Mouse (Mus musculus) embryonic facial prominence, embryonic 12.5 days (tissue): ENCODE data around the gene Elavl3. TPM values are rescaled to one million over a fixed set of nuclear protein-coding genes. Genes with fewer than 3 reads are reported as not detected.
A peak's percentile ranks its signal among the peaks of the same experiment; 100 is the strongest.

Experiments used
- ATAC-seq: fragments of 200-750 bp; cut with Nextera tagmentation; 2 replicates; pipeline ENCODE4 v1.8.0; 2017; ENCODE audit not compliant: insufficient number of reproducible peaks, insufficient read depth, low FRiP score, low TSS enrichment
- H3K27ac ChIP-seq: fragments of 300-500 bp; sonication (generic); 2 replicates; pipeline ENCODE4 v1.5.1; 2016; ENCODE audit warnings: mild to moderate bottlenecking
- H3K27me3 ChIP-seq: fragments of 300-500 bp; sonication (generic); 2 replicates; pipeline ENCODE4 v1.6.1; 2016; ENCODE audit warnings: mild to moderate bottlenecking, moderate library complexity
- H3K36me3 ChIP-seq: fragments of 300-500 bp; sonication (generic); 2 replicates; pipeline ENCODE4 v1.6.1; 2016; ENCODE audit warnings: mild to moderate bottlenecking
- H3K4me1 ChIP-seq: fragments of 300-500 bp; sonication (generic); 2 replicates; pipeline ENCODE4 v1.6.1; 2016
- H3K4me2 ChIP-seq: fragments of 300-500 bp; sonication (generic); replicated peaks from 2 replicates; pipeline ENCODE4 v1.6.1; 2016; ENCODE audit warnings: mild to moderate bottlenecking, moderate library complexity
- H3K4me3 ChIP-seq: fragments of 300-500 bp; sonication (generic); 2 replicates; pipeline ENCODE4 v1.5.1; 2016; ENCODE audit warnings: mild to moderate bottlenecking
- H3K9ac ChIP-seq: fragments of 300-500 bp; sonication (generic); 2 replicates; pipeline ENCODE4 v1.6.1; 2016; ENCODE audit warnings: mild to moderate bottlenecking, moderate library complexity
- H3K9me3 ChIP-seq: fragments of 300-500 bp; sonication (generic); 2 replicates; pipeline ENCODE4 v1.6.1; 2016; ENCODE audit warnings: mild to moderate bottlenecking, moderate library complexity
- WGBS: fragments of 180-500 bp; shearing (Covaris S2); methylation state at CpG from one replicate; pipeline ENCODE4 v1.1.7; 2016; 5-methylcytosine and 5-hydroxymethylcytosine counted together
- polyA plus RNA-seq: library from polyadenylated mRNA; unstranded; fragments of >200 nt; fragmentation: Nextera tagmentation; extraction: Ambion mirVana; gene quantifications from 2 replicates; pipeline ENCODE4 v1.2.1, GENCODE M21; 2016

Gene Elavl3
- polyA plus RNA-seq, 1 experiment from 2014 or later = 6.4 TPM

- no peak for ATAC-seq
- Histone ChIP-seq H3K36me3 (no peaks in the 10 kb centered on the region), H3K27me3 (no peaks in the 10 kb centered on the region), H3K4me3 (no peak overlapping the region), H3K9ac (no peak overlapping the region), H3K9me3 (no peaks in the 10 kb centered on the region), H3K4me1 (peaks cover 7% of the 10 kb centered on the region; the same call in 1 of the 2 replicates), H3K4me2 (no peak overlapping the region), H3K27ac (no peak overlapping the region)
- WGBS = 77% methylated on average over 10 of the region's 10 CpGs
Measured at GRCm38 (mm10) chr9:22037826-22038225, 14.0 kb downstream of the Elavl3 start.

- Histone ChIP-seq H3K4me2 (no peak overlapping the region), H3K4me1 (peaks cover 7% of the 10 kb centered on the region; the same call in 1 of the 2 replicates), H3K36me3 (no peaks in the 10 kb centered on the region), H3K27me3 (no peaks in the 10 kb centered on the region), H3K9me3 (no peaks in the 10 kb centered on the region), H3K4me3 (no peak overlapping the region), H3K27ac (no peak overlapping the region), H3K9ac (no peak overlapping the region)
- ATAC-seq = no peak
- 54% methylated on average over 6 of the region's 6 CpGs for WGBS
Measured at GRCm38 (mm10) chr9:22035300-22036044, 16.4 kb downstream of the Elavl3 start.

GRCm38 (mm10) chr9:22030386-22030785, 21.4 kb downstream of the Elavl3 start:
- no peaks in the 10 kb centered on the region for H3K9me3 ChIP-seq
- peaks cover 1% of the 10 kb centered on the region; the same call in 1 of the 2 replicates for H3K4me1 ChIP-seq
- no peak overlapping the region for H3K27ac ChIP-seq
- no peaks in the 10 kb centered on the region for H3K27me3 ChIP-seq
- no peak overlapping the region for H3K9ac ChIP-seq
- no peaks in the 10 kb centered on the region for H3K36me3 ChIP-seq
- ATAC-seq = no peak
- no peak overlapping the region for H3K4me3 ChIP-seq
- 93% methylated on average over 9 of the region's 9 CpGs for WGBS
- no peak overlapping the region for H3K4me2 ChIP-seq

- H3K36me3 ChIP-seq = no peaks in the 10 kb centered on the region
- WGBS = 55% methylated on average over 7 of the region's 7 CpGs
- H3K9ac ChIP-seq = no peak overlapping the region
- no peak overlapping the region for H3K27ac ChIP-seq
- 0 out of 2 replicates have a peak, but pooled peaks cover 2% of the 10 kb centered on the region for H3K4me1 ChIP-seq
- no peak overlapping the region for H3K4me2 ChIP-seq
- no peaks in the 10 kb centered on the region for H3K9me3 ChIP-seq
- H3K27me3 ChIP-seq = no peaks in the 10 kb centered on the region
- no peak for ATAC-seq
- no peak overlapping the region for H3K4me3 ChIP-seq
Measured at GRCm38 (mm10) chr9:22028467-22028866, 23.4 kb downstream of the Elavl3 start.

GRCm38 (mm10) chr9:22024592-22024991, 27.2 kb downstream of the Elavl3 start:
- no peak for ATAC-seq
- no peak overlapping the region for H3K4me3 ChIP-seq
- H3K27me3 ChIP-seq = no peaks in the 10 kb centered on the region
- H3K9ac ChIP-seq = no peak overlapping the region
- H3K36me3 ChIP-seq = no peaks in the 10 kb centered on the region
- no peaks in the 10 kb centered on the region for H3K9me3 ChIP-seq
- WGBS = 46% methylated on average over 8 of the region's 8 CpGs
- H3K4me1 ChIP-seq = 0 out of 2 replicates have a peak, but pooled peaks cover 2% of the 10 kb centered on the region
- no peak overlapping the region for H3K4me2 ChIP-seq
- H3K27ac ChIP-seq = no peak overlapping the region

GRCm38 (mm10) chr9:22017208-22017825, 34.5 kb downstream of the Elavl3 start:
- 73% methylated on average over 7 of the region's 7 CpGs for whole genome bisulfite sequencing
- H3K27me3 ChIP-seq = no peaks in the 10 kb centered on the region
- H3K9ac ChIP-seq = no peak overlapping the region
- no peak overlapping the region for H3K4me3 ChIP-seq
- H3K36me3 ChIP-seq = peaks cover 25% of the 10 kb centered on the region
- no peak overlapping the region for H3K27ac ChIP-seq
- no peak overlapping the region for H3K4me2 ChIP-seq
- 0 out of 2 replicates have a peak, but pooled peaks cover 3% of the 10 kb centered on the region for H3K4me1 ChIP-seq
- ATAC-seq = no peak
- H3K9me3 ChIP-seq = no peaks in the 10 kb centered on the region

GRCm38 (mm10) chr9:22016245-22016644, 35.6 kb downstream of the Elavl3 start:
- Histone ChIP-seq H3K27ac (no peak overlapping the region), H3K27me3 (no peaks in the 10 kb centered on the region), H3K4me3 (no peak overlapping the region), H3K36me3 (peaks cover 35% of the 10 kb centered on the region), H3K4me1 (0 out of 2 replicates have a peak, but pooled peaks cover 3% of the 10 kb centered on the region), H3K4me2 (no peak overlapping the region), H3K9ac (no peak overlapping the region), H3K9me3 (no peaks in the 10 kb centered on the region)
- ATAC-seq = no peak
- 70% methylated on average over 10 of the region's 10 CpGs for WGBS

- no peak overlapping the region for H3K27ac ChIP-seq
- no peaks in the 10 kb centered on the region for H3K9me3 ChIP-seq
- ATAC-seq = no peak
- H3K4me3 ChIP-seq = no peak overlapping the region
- no peaks in the 10 kb centered on the region for H3K27me3 ChIP-seq
- H3K9ac ChIP-seq = no peak overlapping the region
- 92% methylated on average over 13 of the region's 13 CpGs for WGBS
- no peak overlapping the region for H3K4me2 ChIP-seq
- 0 out of 2 replicates have a peak, but pooled peaks cover 3% of the 10 kb centered on the region for H3K4me1 ChIP-seq
- H3K36me3 ChIP-seq = peaks cover 70% of the 10 kb centered on the region
Measured at GRCm38 (mm10) chr9:22012731-22013130, 39.1 kb downstream of the Elavl3 start.

- H3K9ac ChIP-seq = no peak overlapping the region
- peaks cover 12% of the 10 kb centered on the region for H3K4me1 ChIP-seq
- H3K27ac ChIP-seq = no peak overlapping the region
- peaks cover 86% of the 10 kb centered on the region for H3K36me3 ChIP-seq
- WGBS = 92% methylated on average over 5 of the region's 5 CpGs
- no peaks in the 10 kb centered on the region for H3K9me3 ChIP-seq
- no peaks in the 10 kb centered on the region for H3K27me3 ChIP-seq
- ATAC-seq = no peak
- no peak overlapping the region for H3K4me2 ChIP-seq
- H3K4me3 ChIP-seq = no peak overlapping the region
Measured at GRCm38 (mm10) chr9:22011055-22011454, 40.8 kb downstream of the Elavl3 start.

- no peak overlapping the region for H3K9ac ChIP-seq
- 93% methylated on average over 12 of the region's 12 CpGs for WGBS
- H3K9me3 ChIP-seq = no peaks in the 10 kb centered on the region
- peaks cover 29% of the 10 kb centered on the region for H3K4me1 ChIP-seq
- H3K36me3 ChIP-seq = peaks cover 54% of the 10 kb centered on the region
- no peaks in the 10 kb centered on the region for H3K27me3 ChIP-seq
- no peak for ATAC-seq
- H3K4me3 ChIP-seq = no peak overlapping the region
- 0 out of 2 replicates have a peak overlapping the region, but pooled peaks have one; percentile 82 for H3K4me2 ChIP-seq
- H3K27ac ChIP-seq = no peak overlapping the region
Measured at GRCm38 (mm10) chr9:22004546-22004945, 47.3 kb downstream of the Elavl3 start.

GRCm38 (mm10) chr9:22003163-22003554, 48.7 kb downstream of the Elavl3 start:
- Histone ChIP-seq H3K9me3 (no peaks in the 10 kb centered on the region), H3K27me3 (no peaks in the 10 kb centered on the region), H3K27ac (peak overlapping the region; percentile 26; the same call in 1 of the 2 replicates), H3K36me3 (peaks cover 40% of the 10 kb centered on the region), H3K4me3 (peak overlapping the region; percentile 72), H3K9ac (peak overlapping the region; percentile 64), H3K4me1 (peaks cover 29% of the 10 kb centered on the region), H3K4me2 (peak overlapping the region; percentile 82)
- ATAC-seq = 0 out of 2 replicates have a peak, but pooled peaks have one; percentile 1
- WGBS = 0% methylated on average over 18 of the region's 18 CpGs
